Mouse (Mus musculus): ENCODE results near the gene Camsap3.

- TF ChIP-seq GATA1 (IDR thresholded peaks at IDR 0.05; ENCODE audit: low read depth, low read length): peak; percentile 64
- no peak for TF ChIP-seq TAL1 (IDR thresholded peaks at IDR 0.05; ENCODE audit: low read length)
- no peak for TF ChIP-seq KAT2A (conservative IDR thresholded peaks at IDR 0.05; ENCODE audit: low read depth, low read length)
- no peak; the same call in 1 of the 2 replicates for TF ChIP-seq CHD2 (IDR thresholded peaks at IDR 0.05; ENCODE audit: low read length)
- peak; percentile 62 for TF ChIP-seq HCFC1 (IDR thresholded peaks at IDR 0.05; ENCODE audit: low read depth, low read length)
- TF ChIP-seq GABPA (IDR thresholded peaks at IDR 0.05; ENCODE audit: low read depth, low read length): no peak
- TF ChIP-seq POLR2AphosphoS2 (IDR thresholded peaks at IDR 0.05; ENCODE audit: low read length): no peak
- TF ChIP-seq ZC3H11A (IDR thresholded peaks at IDR 0.05; ENCODE audit: low read depth, low read length): no peak
Measured at GRCm38 (mm10) chr8:3631478-3631875, 44.4 kb downstream of the Camsap3 start.
